Mouse (Mus musculus) intestine, embryonic 15.5 days (tissue): ENCODE measurements around the gene Vezt. TPM values are rescaled to one million over a fixed set of nuclear protein-coding genes. Genes with fewer than 3 reads are reported as not detected.
A peak's percentile ranks its signal among the peaks of the same experiment; 100 is the strongest.

Source experiments
- ATAC-seq: fragments of 200-750 bp; cut with Nextera tagmentation; 2 replicates; pipeline ENCODE4 v1.8.0; 2017; ENCODE audit warnings: moderate TSS enrichment, moderate library complexity
- H3K27ac ChIP-seq: fragments of 300-500 bp; sonication (generic); 2 replicates; pipeline ENCODE4 v1.5.1; 2015; ENCODE audit warnings: mild to moderate bottlenecking, inconsistent platforms
- H3K27me3 ChIP-seq: fragments of 300-500 bp; sonication (generic); replicated peaks from 2 replicates; pipeline ENCODE4 v1.6.1; 2015; ENCODE audit warnings: inconsistent platforms
- H3K36me3 ChIP-seq: fragments of 300-500 bp; sonication (generic); 2 replicates; pipeline ENCODE4 v1.6.1; 2015; ENCODE audit warnings: inconsistent platforms
- H3K4me1 ChIP-seq: fragments of 300-500 bp; sonication (generic); replicated peaks from 2 replicates; pipeline ENCODE4 v1.6.1; 2015; ENCODE audit warnings: inconsistent platforms
- H3K4me2 ChIP-seq: fragments of 300-500 bp; sonication (generic); replicated peaks from 2 replicates; pipeline ENCODE4 v1.6.1; 2015; ENCODE audit warnings: mild to moderate bottlenecking, inconsistent platforms
- H3K4me3 ChIP-seq: fragments of 300-500 bp; sonication (generic); replicated peaks from 2 replicates; pipeline ENCODE4 v1.5.1; 2015; ENCODE audit warnings: inconsistent platforms
- H3K9ac ChIP-seq: fragments of 300-500 bp; sonication (generic); 2 replicates; pipeline ENCODE4 v1.6.1; 2015; ENCODE audit warnings: inconsistent platforms
- H3K9me3 ChIP-seq: fragments of 300-500 bp; sonication (generic); 2 replicates; pipeline ENCODE4 v1.6.1; 2016; ENCODE audit warnings: inconsistent platforms
- WGBS: fragments of 180-500 bp; shearing (Covaris S2); methylation state at CpG from one replicate; pipeline ENCODE4 v1.1.7; 2015; 5-methylcytosine and 5-hydroxymethylcytosine counted together
- polyA plus RNA-seq: library from polyadenylated mRNA; unstranded; fragments of >200 nt; fragmentation: Nextera tagmentation; extraction: Ambion mirVana; gene quantifications from 2 replicates; pipeline ENCODE4 v1.2.1, GENCODE M21; 2015

The Vezt gene
- polyA plus RNA-seq, 1 experiment from 2014 or later: 20.1 TPM

- WGBS: 85% methylated on average over 5 of the region's 5 CpGs
- Histone ChIP-seq H3K27me3 (no peaks in the 10 kb centered on the region), H3K9me3 (no peaks in the 10 kb centered on the region), H3K4me2 (no peak overlapping the region), H3K4me3 (no peak overlapping the region), H3K36me3 (no peaks in the 10 kb centered on the region), H3K27ac (no peak overlapping the region), H3K9ac (no peak overlapping the region), H3K4me1 (no peaks in the 10 kb centered on the region)
- no peak for ATAC-seq
These were observed 95.3 kb downstream of the Vezt start for GRCm38 (mm10) chr10:93940279-93940678.

GRCm38 (mm10) chr10:93939676-93940075 is 95.9 kb downstream of the Vezt start:
- Histone ChIP-seq H3K4me1 (no peaks in the 10 kb centered on the region), H3K9me3 (no peaks in the 10 kb centered on the region), H3K36me3 (no peaks in the 10 kb centered on the region), H3K4me2 (no peak overlapping the region), H3K4me3 (no peak overlapping the region), H3K27me3 (no peaks in the 10 kb centered on the region), H3K27ac (no peak overlapping the region), H3K9ac (no peak overlapping the region)
- no peak for ATAC-seq
- WGBS: 78% methylated on average over 8 of the region's 8 CpGs

GRCm38 (mm10) chr10:93938844-93939271 is 96.8 kb downstream of the Vezt start:
- H3K4me1 ChIP-seq: 0 out of 2 replicates have a peak, but pooled peaks cover 2% of the 10 kb centered on the region
- H3K36me3 ChIP-seq: no peaks in the 10 kb centered on the region
- no peak overlapping the region for H3K4me2 ChIP-seq
- H3K9ac ChIP-seq: no peak overlapping the region
- H3K27ac ChIP-seq: no peak overlapping the region
- no peaks in the 10 kb centered on the region for H3K9me3 ChIP-seq
- no peak overlapping the region for H3K4me3 ChIP-seq
- ATAC-seq: no peak
- no peaks in the 10 kb centered on the region for H3K27me3 ChIP-seq
- 91% methylated on average over 20 of the region's 20 CpGs for WGBS

- H3K27ac ChIP-seq: no peak overlapping the region
- 47% methylated on average over 9 of the region's 9 CpGs for WGBS
- no peaks in the 10 kb centered on the region for H3K9me3 ChIP-seq
- H3K4me1 ChIP-seq: 0 out of 2 replicates have a peak, but pooled peaks cover 2% of the 10 kb centered on the region
- H3K4me2 ChIP-seq: no peak overlapping the region
- no peaks in the 10 kb centered on the region for H3K27me3 ChIP-seq
- H3K4me3 ChIP-seq: no peak overlapping the region
- H3K36me3 ChIP-seq: no peaks in the 10 kb centered on the region
- peak; percentile 74; the same call in 1 of the 2 replicates for ATAC-seq
- H3K9ac ChIP-seq: no peak overlapping the region
These were observed 101.6 kb downstream of the Vezt start for GRCm38 (mm10) chr10:93933980-93934379.

GRCm38 (mm10) chr10:93932861-93933260 is 102.8 kb downstream of the Vezt start:
- ATAC-seq: no peak

GRCm38 (mm10) chr10:93932020-93932419 is 103.6 kb downstream of the Vezt start:
- 70% methylated on average over 5 of the region's 5 CpGs for WGBS
- H3K27me3 ChIP-seq: no peaks in the 10 kb centered on the region
- no peak overlapping the region for H3K9ac ChIP-seq
- H3K4me2 ChIP-seq: no peak overlapping the region
- 0 out of 2 replicates have a peak, but pooled peaks cover 2% of the 10 kb centered on the region for H3K4me1 ChIP-seq
- H3K9me3 ChIP-seq: no peaks in the 10 kb centered on the region
- H3K4me3 ChIP-seq: no peak overlapping the region
- ATAC-seq: peak; percentile 20; the same call in 1 of the 2 replicates
- H3K27ac ChIP-seq: no peak overlapping the region
- H3K36me3 ChIP-seq: no peaks in the 10 kb centered on the region

More at GRCm38 (mm10) chr10:93932861-93933260, 102.8 kb downstream of the Vezt start:
- Histone ChIP-seq H3K4me3 (no peak overlapping the region), H3K27ac (no peak overlapping the region), H3K4me2 (no peak overlapping the region), H3K9ac (no peak overlapping the region), H3K27me3 (no peaks in the 10 kb centered on the region), H3K36me3 (no peaks in the 10 kb centered on the region), H3K4me1 (0 out of 2 replicates have a peak, but pooled peaks cover 2% of the 10 kb centered on the region), H3K9me3 (no peaks in the 10 kb centered on the region)
- WGBS: 67% methylated on average over 5 of the region's 5 CpGs

GRCm38 (mm10) chr10:93931431-93931830 is 104.2 kb downstream of the Vezt start:
- Histone ChIP-seq H3K4me3 (no peak overlapping the region), H3K9me3 (no peaks in the 10 kb centered on the region), H3K27me3 (no peaks in the 10 kb centered on the region), H3K9ac (no peak overlapping the region), H3K4me1 (0 out of 2 replicates have a peak, but pooled peaks cover 2% of the 10 kb centered on the region), H3K4me2 (no peak overlapping the region), H3K27ac (no peak overlapping the region), H3K36me3 (no peaks in the 10 kb centered on the region)
- WGBS: 73% methylated on average over 9 of the region's 9 CpGs
- ATAC-seq: no peak

- no peak for ATAC-seq
- H3K4me1 ChIP-seq: 0 out of 2 replicates have a peak, but pooled peaks cover 2% of the 10 kb centered on the region
- 66% methylated on average over 4 of the region's 4 CpGs for WGBS
- no peak overlapping the region for H3K9ac ChIP-seq
- no peaks in the 10 kb centered on the region for H3K9me3 ChIP-seq
- no peak overlapping the region for H3K27ac ChIP-seq
- H3K4me3 ChIP-seq: no peak overlapping the region
- H3K27me3 ChIP-seq: no peaks in the 10 kb centered on the region
- no peak overlapping the region for H3K4me2 ChIP-seq
- H3K36me3 ChIP-seq: no peaks in the 10 kb centered on the region
These were observed 105.3 kb downstream of the Vezt start for GRCm38 (mm10) chr10:93930236-93930824.

- Histone ChIP-seq H3K4me1 (no peaks in the 10 kb centered on the region), H3K9me3 (no peaks in the 10 kb centered on the region), H3K27ac (no peak overlapping the region), H3K36me3 (no peaks in the 10 kb centered on the region), H3K4me2 (no peak overlapping the region), H3K27me3 (no peaks in the 10 kb centered on the region), H3K4me3 (no peak overlapping the region), H3K9ac (no peak overlapping the region)
- WGBS: 61% methylated on average over 5 of the region's 5 CpGs
- ATAC-seq: no peak
These were observed 111.0 kb downstream of the Vezt start for GRCm38 (mm10) chr10:93924666-93925065.

GRCm38 (mm10) chr10:93921160-93921559 is 114.5 kb downstream of the Vezt start:
- ATAC-seq: no peak
- 90% methylated on average over 4 of the region's 4 CpGs for WGBS

GRCm38 (mm10) chr10:93919227-93919626 is 116.4 kb downstream of the Vezt start:
- Histone ChIP-seq H3K9ac (no peak overlapping the region), H3K27ac (0 out of 2 replicates have a peak overlapping the region, but pooled peaks have one; percentile 11), H3K27me3 (no peaks in the 10 kb centered on the region), H3K4me3 (no peak overlapping the region), H3K36me3 (no peaks in the 10 kb centered on the region), H3K4me2 (peak overlapping the region; percentile 7; the same call in 1 of the 2 replicates), H3K9me3 (no peaks in the 10 kb centered on the region), H3K4me1 (peaks cover 6% of the 10 kb centered on the region; the same call in 1 of the 2 replicates)
- 55% methylated on average over 13 of the region's 13 CpGs for WGBS
- peak; percentile 23; the same call in 1 of the 2 replicates for ATAC-seq

More at GRCm38 (mm10) chr10:93921160-93921559, 114.5 kb downstream of the Vezt start:
- H3K9me3 ChIP-seq: no peaks in the 10 kb centered on the region
- H3K4me1 ChIP-seq: peaks cover 6% of the 10 kb centered on the region; the same call in 1 of the 2 replicates
- H3K4me3 ChIP-seq: no peak overlapping the region
- H3K36me3 ChIP-seq: no peaks in the 10 kb centered on the region
- no peak overlapping the region for H3K27ac ChIP-seq
- no peak overlapping the region for H3K4me2 ChIP-seq
- H3K27me3 ChIP-seq: no peaks in the 10 kb centered on the region
- no peak overlapping the region for H3K9ac ChIP-seq

- H3K27ac ChIP-seq: 0 out of 2 replicates have a peak overlapping the region, but pooled peaks have one; percentile 11
- 0 out of 2 replicates have a peak, but pooled peaks have one; percentile 6 for ATAC-seq
These were observed 116.9 kb downstream of the Vezt start for GRCm38 (mm10) chr10:93918701-93919100.

More at GRCm38 (mm10) chr10:93918701-93919100, 116.9 kb downstream of the Vezt start:
- Histone ChIP-seq H3K36me3 (no peaks in the 10 kb centered on the region), H3K4me2 (peak overlapping the region; percentile 7; the same call in 1 of the 2 replicates), H3K9me3 (no peaks in the 10 kb centered on the region), H3K9ac (no peak overlapping the region), H3K27me3 (no peaks in the 10 kb centered on the region), H3K4me1 (peaks cover 6% of the 10 kb centered on the region; the same call in 1 of the 2 replicates), H3K4me3 (no peak overlapping the region)
- WGBS: 43% methylated on average over 6 of the region's 6 CpGs
